Mouse (Mus musculus) cortical plate, adult 2 months (tissue): ENCODE results near the gene Glmn. TPM values are rescaled to one million over a fixed set of nuclear protein-coding genes. Genes with fewer than 3 reads are reported as not detected.
A peak's percentile ranks its signal among the peaks of the same experiment; 100 is the strongest.

Source experiments
- H3K27ac ChIP-seq: fragments of 200-500 bp; 2 replicates; pipeline ENCODE4 v1.5.1; 2012; ENCODE audit warnings: low read length, control low read depth, inconsistent platforms; ENCODE audit not compliant: insufficient read depth
- H3K4me1 ChIP-seq: fragments of 200-500 bp; 2 replicates; pipeline ENCODE4 v1.6.1; 2011; ENCODE audit warnings: low read length; ENCODE audit not compliant: control insufficient read depth, insufficient read depth
- H3K4me3 ChIP-seq: fragments of 200-500 bp; 2 replicates; pipeline ENCODE4 v1.5.1; 2011; ENCODE audit warnings: mild to moderate bottlenecking, low read length, control low read depth; ENCODE audit not compliant: insufficient read depth
- CTCF ChIP-seq: fragments of 200-500 bp; IDR thresholded peaks from 2 replicates; pipeline ENCODE4 v1.5.1; 2011; ENCODE audit warnings: mild to moderate bottlenecking, control low read depth, low read length; ENCODE audit not compliant: insufficient read depth; ENCODE audit errors: extremely low read depth
- POLR2A ChIP-seq: fragments of 200-500 bp; IDR thresholded peaks from 2 replicates; pipeline ENCODE4 v1.6.1; 2011; ENCODE audit warnings: mild to moderate bottlenecking, low read length, control low read depth; ENCODE audit not compliant: insufficient read depth; ENCODE audit errors: extremely low read depth
- polyA plus RNA-seq: library from polyadenylated mRNA; depleted of rRNA; stranded (reverse); fragments of >200 nt; gene quantifications from 2 replicates; pipeline ENCODE4 v1.2.3, GENCODE M21; 2012; rRNA removed

Glmn gene
- polyA plus RNA-seq: 17.0 and 17.6 TPM in 2 replicates

GRCm38 (mm10) chr5:107597301-107598077 lies at the start of gene Glmn, which contains the start of gene Rpap2:
Glmn (minus strand) TSS chr5:107597888.
Rpap2 (plus strand) TSS chr5:107597373.
- Histone ChIP-seq H3K4me3 (peak within 1 kb of the TSS; percentile 94), H3K4me1 (peaks cover 2% of the 10 kb centered on the region), H3K27ac (peak within 1 kb of the TSS; percentile 87)
- no peak for TF ChIP-seq CTCF
- peak; percentile 67; the same call in 1 of the 2 replicates for TF ChIP-seq POLR2A

DNA sequence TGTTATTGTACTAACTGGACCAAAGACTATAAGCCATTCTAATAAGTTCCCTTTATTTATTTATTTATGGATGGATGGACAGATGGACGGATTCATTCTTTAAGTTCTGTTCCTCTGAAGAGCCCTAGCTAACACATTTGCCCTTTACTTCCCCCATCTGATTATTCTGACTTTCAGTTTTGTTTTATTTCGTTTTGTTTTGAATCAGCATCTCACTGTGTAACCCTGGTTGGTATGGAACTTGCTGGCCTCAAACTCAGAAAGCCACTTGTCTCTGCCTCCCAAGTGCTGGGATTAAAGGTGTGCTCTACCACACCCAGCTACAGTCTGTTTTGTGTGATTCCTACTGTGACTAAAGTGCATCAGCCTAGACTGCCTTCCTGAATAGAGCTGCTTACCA lies 48.2 kb upstream of the Glmn start:
- Histone ChIP-seq H3K4me1 (no peaks in the 10 kb centered on the region), H3K27ac (no peak overlapping the region), H3K4me3 (no peak overlapping the region)
- TF ChIP-seq CTCF (no peak), POLR2A (no peak)

GRCm38 (mm10) chr5:107644595-107644994 lies 46.9 kb upstream of the Glmn start:
- Histone ChIP-seq H3K4me1 (no peaks in the 10 kb centered on the region), H3K4me3 (no peak overlapping the region), H3K27ac (no peak overlapping the region)
- no peak for TF ChIP-seq POLR2A
- no peak for TF ChIP-seq CTCF

- Histone ChIP-seq H3K27ac (no peak overlapping the region), H3K4me3 (no peak overlapping the region), H3K4me1 (no peaks in the 10 kb centered on the region)
- TF ChIP-seq CTCF: no peak
- TF ChIP-seq POLR2A: no peak
Observed at GRCm38 (mm10) chr5:107638366-107638765, 40.7 kb upstream of the Glmn start.

DNA sequence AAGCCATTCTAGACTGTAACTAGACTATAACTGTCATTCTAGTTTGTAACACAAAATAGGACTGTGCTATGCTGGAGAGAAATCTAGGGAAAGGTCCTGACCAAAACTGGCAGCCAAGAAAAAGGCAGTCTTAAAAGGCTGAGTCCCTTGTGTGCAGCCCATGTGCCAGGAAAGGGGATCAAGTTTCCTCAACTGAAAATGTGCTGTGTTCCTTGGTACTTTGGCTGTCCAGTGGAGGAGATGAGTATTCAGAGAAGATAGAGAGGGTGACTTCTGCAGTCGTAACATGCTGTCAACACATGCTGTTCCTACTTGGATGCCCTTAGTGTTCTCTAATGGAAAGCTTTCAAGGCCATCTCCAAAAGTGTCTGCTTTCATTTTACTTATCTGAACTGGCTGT lies 39.4 kb upstream of the Glmn start:
- Histone ChIP-seq H3K4me3 (no peak overlapping the region), H3K4me1 (no peaks in the 10 kb centered on the region), H3K27ac (no peak overlapping the region)
- TF ChIP-seq CTCF: no peak
- TF ChIP-seq POLR2A: no peak

DNA sequence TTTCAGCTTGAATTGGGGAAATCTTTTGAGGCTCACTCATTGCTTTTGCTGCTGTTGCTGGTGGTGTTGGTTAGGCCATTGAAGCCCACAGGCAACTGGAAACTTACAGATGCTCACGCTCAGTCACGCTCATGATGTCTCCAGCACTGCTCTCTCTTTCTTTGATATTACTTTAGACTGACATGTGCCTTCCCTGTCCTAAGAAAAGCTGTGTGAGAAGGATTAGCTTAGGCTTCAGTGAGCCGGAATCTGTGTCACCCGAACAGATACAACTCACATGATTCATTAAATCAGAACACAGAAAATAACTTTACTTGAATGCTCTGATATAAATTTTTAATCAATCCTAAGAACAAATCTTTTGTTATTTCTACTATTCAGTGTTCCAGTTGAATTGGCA lies 36.0 kb upstream of the Glmn start:
- H3K27ac ChIP-seq: no peak overlapping the region
- no peak for TF ChIP-seq POLR2A
- no peak for TF ChIP-seq CTCF

GRCm38 (mm10) chr5:107621327-107621726 lies 23.6 kb upstream of the Glmn start:
- TF ChIP-seq POLR2A (no peak), CTCF (no peak)
- H3K27ac ChIP-seq: no peak overlapping the region
- no peaks in the 10 kb centered on the region for H3K4me1 ChIP-seq
- H3K4me3 ChIP-seq: no peak overlapping the region

More for the DNA sequence above, 36.0 kb upstream of the Glmn start:
- no peak overlapping the region for H3K4me3 ChIP-seq
- no peaks in the 10 kb centered on the region for H3K4me1 ChIP-seq

DNA sequence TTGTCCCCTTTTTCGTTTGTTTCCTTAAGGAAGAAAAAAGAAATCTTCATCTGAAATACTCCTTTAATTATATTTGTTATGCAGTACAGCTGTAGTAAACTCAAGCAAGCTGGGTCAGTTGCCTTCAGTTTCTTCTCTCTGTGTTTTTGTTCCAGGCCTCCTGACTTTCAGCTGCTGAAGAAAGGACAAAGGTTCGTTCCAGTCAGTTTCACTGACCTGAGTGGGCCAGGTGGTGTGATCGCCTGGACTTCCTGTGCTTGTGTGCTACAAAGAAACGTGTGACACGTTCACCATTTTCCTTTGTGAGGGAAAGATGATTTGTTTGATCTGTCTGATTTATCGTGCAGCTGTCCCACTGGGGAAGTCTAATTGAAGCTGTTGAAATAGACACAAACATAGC lies 20.3 kb upstream of the Glmn start:
- Histone ChIP-seq H3K4me3 (no peak overlapping the region), H3K4me1 (no peaks in the 10 kb centered on the region), H3K27ac (no peak overlapping the region)
- TF ChIP-seq POLR2A: no peak
- no peak for TF ChIP-seq CTCF

- no peak overlapping the region for H3K27ac ChIP-seq
- TF ChIP-seq CTCF: peak; percentile 77
- TF ChIP-seq POLR2A: no peak
- no peaks in the 10 kb centered on the region for H3K4me1 ChIP-seq
Observed at GRCm38 (mm10) chr5:107611224-107611623, 13.5 kb upstream of the Glmn start.

GRCm38 (mm10) chr5:107598380-107598779 lies 692 bp upstream of the Glmn start:
- TF ChIP-seq CTCF (no peak), POLR2A (no peak)
- no peak overlapping the region for H3K27ac ChIP-seq
- H3K4me1 ChIP-seq: peaks cover 2% of the 10 kb centered on the region
- no peak overlapping the region; the same call in 1 of the 2 replicates for H3K4me3 ChIP-seq

More at GRCm38 (mm10) chr5:107611224-107611623, 13.5 kb upstream of the Glmn start:
- no peak overlapping the region for H3K4me3 ChIP-seq
